ENCODE assay signal across 32 mouse cellular contexts in the genomic region with DNA sequence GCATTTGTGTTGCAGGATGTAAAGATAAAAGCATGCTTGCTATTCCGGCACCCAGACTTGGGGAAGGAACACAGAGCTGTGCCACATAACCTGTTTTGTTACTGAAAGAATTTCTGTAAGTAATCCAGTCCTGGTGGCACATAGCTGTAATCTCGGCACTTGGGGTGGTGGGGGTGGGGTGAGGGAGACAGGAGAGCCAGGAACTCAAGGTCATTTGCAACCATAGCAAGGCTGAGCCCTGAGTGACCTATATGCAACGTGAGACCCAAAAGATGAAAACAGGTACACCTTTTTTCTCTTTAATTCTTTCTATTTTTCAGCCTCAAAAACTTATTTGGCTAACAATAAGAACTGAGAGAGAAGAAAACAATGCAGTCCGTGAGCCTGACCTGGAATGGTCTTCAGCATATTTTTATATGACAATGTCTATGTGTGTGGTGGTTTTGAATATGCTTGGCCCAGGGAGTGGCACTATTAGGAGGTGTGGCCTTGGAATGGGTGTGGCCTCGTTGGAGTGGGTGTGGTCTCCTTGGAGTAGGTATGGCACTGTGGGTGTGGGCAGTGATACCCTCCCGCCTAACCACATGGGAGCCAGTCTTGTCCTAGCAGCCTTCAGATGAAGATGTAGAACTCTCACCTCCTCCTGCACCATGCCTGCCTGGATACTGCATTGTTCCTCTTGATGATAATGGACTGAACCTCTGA. TPM values are rescaled to one million over a fixed set of nuclear protein-coding genes. Genes with fewer than 3 reads are reported as not detected.
DNase-seq lines count a peak whose midpoint lies in the region; ATAC-seq lines count a peak whose summit lies in the region.
"Had no signal": no experiment of that assay in that cellular context is flagged by ENCODE, and none has a peak within 500 bp of the region (broad histone marks: within the 10 kb centered on the region; RNA-seq: fewer than 3 reads in every experiment).

No protein-coding gene starts in this region.

- H3K4me2 ChIP-seq in heart, embryonic 16.5 days (ENCODE audit: low read depth, low read length): no peak overlapping the region
- no peak overlapping the region for H3K4me2 ChIP-seq in midbrain, embryonic 11.5 days
- H3K4me2 ChIP-seq in midbrain, embryonic 16.5 days (ENCODE audit: low read length): no peak overlapping the region
- H3K4me2 ChIP-seq: embryonic facial prominence, embryonic 13.5 days; hindbrain, embryonic 15.5 days; neural tube, embryonic 12.5 days had no signal

- no peak for DNase-seq in heart, embryonic 10.5 days (ENCODE audit: low spot score)
- no peak for DNase-seq in heart, adult 11 months
- no peak for DNase-seq in heart, postnatal 14 days
- DNase-seq in midbrain, embryonic 11.5 days (ENCODE audit: low spot score, missing footprints): peak; percentile 45
- no peak for DNase-seq in T-cell, adult 2 months (ENCODE audit: low spot score)
- DNase-seq: adrenal gland, postnatal 25 days; cerebellum, adult 8-10 months; cerebellum, postnatal 36 days; embryo, embryonic 11 days; kidney, adult 2 months; midbrain, embryonic 14.5 days; retina, postnatal 1 day had no signal

- intact Hi-C loops in heart, postnatal 14 days (cut with DNase I): loop anchor here (5.0 kb wide), 2 partner anchors 88 to 163 kb away; no protein-coding TSS in a partner anchor

- no peak overlapping the region for H3K4me3 ChIP-seq in heart, embryonic 10.5 days
- H3K4me3 ChIP-seq in heart, embryonic 16.5 days (ENCODE audit: low read length): no peak overlapping the region
- H3K4me3 ChIP-seq in midbrain, embryonic 11.5 days (ENCODE audit: low read depth, low read length): no peak overlapping the region
- no peak overlapping the region for H3K4me3 ChIP-seq in midbrain, embryonic 16.5 days (ENCODE audit: low read depth, low read length)
- H3K4me3 ChIP-seq: embryonic facial prominence, embryonic 13.5 days; hindbrain, embryonic 15.5 days; megakaryocyte, embryonic 14.5 days; neural tube, embryonic 12.5 days had no signal

- H3K27ac ChIP-seq in heart, embryonic 10.5 days: peak overlapping the region; percentile 84; the same call in 1 of the 2 replicates
- H3K27ac ChIP-seq in heart, embryonic 16.5 days (ENCODE audit: low read length): peak overlapping the region; percentile 97
- no peak overlapping the region for H3K27ac ChIP-seq in midbrain, embryonic 11.5 days (ENCODE audit: low read depth, low read length)
- H3K27ac ChIP-seq in midbrain, embryonic 16.5 days (ENCODE audit: low read length): no peak overlapping the region
- H3K27ac ChIP-seq: embryonic facial prominence, embryonic 13.5 days; hindbrain, embryonic 15.5 days; kidney, postnatal 0 days; neural tube, embryonic 12.5 days had no signal

- 0 out of 2 replicates have a peak, but pooled peaks cover 13% of the 10 kb centered on the region for H3K27me3 ChIP-seq in heart, embryonic 10.5 days (ENCODE audit: insufficient read depth, poor library complexity, severe bottlenecking)
- H3K27me3 ChIP-seq in heart, embryonic 16.5 days (ENCODE audit: control insufficient read depth, insufficient read depth, low read length): no peaks in the 10 kb centered on the region
- no peaks in the 10 kb centered on the region; the same call in 1 of the 2 replicates for H3K27me3 ChIP-seq in midbrain, embryonic 11.5 days (ENCODE audit: control insufficient read depth, insufficient read depth, low read length)
- H3K27me3 ChIP-seq in midbrain, embryonic 16.5 days (ENCODE audit: control insufficient read depth, insufficient read depth, low read depth, low read length): no peaks in the 10 kb centered on the region
- H3K27me3 ChIP-seq: hindbrain, embryonic 15.5 days; neural tube, embryonic 12.5 days had no signal

- no peaks in the 10 kb centered on the region for H3K9me3 ChIP-seq in heart, embryonic 10.5 days
- no peaks in the 10 kb centered on the region for H3K9me3 ChIP-seq in heart, embryonic 16.5 days (replicated peaks; ENCODE audit: control insufficient read depth, low read length)
- no peaks in the 10 kb centered on the region for H3K9me3 ChIP-seq in midbrain, embryonic 11.5 days (ENCODE audit: control insufficient read depth, low read length)
- no peaks in the 10 kb centered on the region for H3K9me3 ChIP-seq in midbrain, embryonic 16.5 days (replicated peaks; ENCODE audit: control insufficient read depth, low read length, poor library complexity, severe bottlenecking)
- H3K9me3 ChIP-seq: embryonic facial prominence, embryonic 13.5 days; hindbrain, embryonic 15.5 days had no signal

- H3K9ac ChIP-seq in heart, embryonic 16.5 days (ENCODE audit: low read length): no peak overlapping the region
- H3K9ac ChIP-seq in midbrain, embryonic 11.5 days (ENCODE audit: low read length): no peak overlapping the region
- no peak overlapping the region for H3K9ac ChIP-seq in midbrain, embryonic 16.5 days (ENCODE audit: low read depth, low read length)
- H3K9ac ChIP-seq: embryonic facial prominence, embryonic 13.5 days; hindbrain, embryonic 15.5 days; neural tube, embryonic 12.5 days had no signal

- ATAC-seq in heart, embryonic 16.5 days (replicated peaks; ENCODE audit: extremely low read depth, insufficient read depth, low FRiP score): no peak
- no peak for ATAC-seq in midbrain, embryonic 11.5 days (ENCODE audit: low FRiP score)
- no peak for ATAC-seq in midbrain, embryonic 16.5 days
- ATAC-seq: forebrain, embryonic 14.5 days had no signal

- H3K36me3 ChIP-seq in heart, embryonic 10.5 days: no peaks in the 10 kb centered on the region
- no peaks in the 10 kb centered on the region for H3K36me3 ChIP-seq in heart, embryonic 16.5 days (ENCODE audit: control insufficient read depth, insufficient read depth)
- no peaks in the 10 kb centered on the region for H3K36me3 ChIP-seq in midbrain, embryonic 11.5 days (ENCODE audit: control insufficient read depth, insufficient read depth, low read length)
- H3K36me3 ChIP-seq in midbrain, embryonic 16.5 days (ENCODE audit: control insufficient read depth, insufficient read depth, low read length): no peaks in the 10 kb centered on the region
- H3K36me3 ChIP-seq: embryonic facial prominence, embryonic 13.5 days; hindbrain, embryonic 15.5 days; neural tube, embryonic 12.5 days had no signal

- 61% methylated on average over 6 of the region's 6 CpGs for WGBS in heart, embryonic 10.5 days
- WGBS in heart, embryonic 16.5 days: 50% methylated on average over 6 of the region's 6 CpGs
- 71% methylated on average over 6 of the region's 6 CpGs for WGBS in midbrain, embryonic 11.5 days
- WGBS in midbrain, embryonic 16.5 days: 74% methylated on average over 6 of the region's 6 CpGs

- H3K4me1 ChIP-seq in heart, embryonic 10.5 days: peaks cover 52% of the 10 kb centered on the region
- peaks cover 40% of the 10 kb centered on the region for H3K4me1 ChIP-seq in heart, embryonic 16.5 days (ENCODE audit: control insufficient read depth, insufficient read depth, low read length)
- peaks cover 5% of the 10 kb centered on the region; the same call in 1 of the 2 replicates for H3K4me1 ChIP-seq in midbrain, embryonic 11.5 days (ENCODE audit: control insufficient read depth, insufficient read depth, low read length)
- peaks cover 4% of the 10 kb centered on the region; the same call in 1 of the 2 replicates for H3K4me1 ChIP-seq in midbrain, embryonic 16.5 days (ENCODE audit: control insufficient read depth, insufficient read depth, low read length)

RNA-seq across cellular contexts. Expression of gene 1700016D06Rik, which starts 4.0 kb away (rescaled TPM):
- polyA plus RNA-seq in heart, embryonic 10.5 days (2016; fragmentation: Nextera tagmentation; extraction: Ambion mirVana): not detected in 2 replicates
- not detected in 2 replicates for polyA plus RNA-seq in heart, embryonic 16.5 days (2015; fragmentation: Nextera tagmentation; extraction: Ambion mirVana)
- total RNA-seq in heart, postnatal 14 days (2021): not detected
- polyA plus RNA-seq in midbrain, embryonic 11.5 days (2014; fragmentation: Nextera tagmentation; extraction: Ambion mirVana): not detected in 2 replicates
- polyA plus RNA-seq in midbrain, embryonic 16.5 days (2015; fragmentation: Nextera tagmentation; extraction: Ambion mirVana): not detected in 2 replicates
- total RNA-seq: adrenal gland, postnatal 25 days; gastrocnemius, postnatal 10 days; hematopoietic stem cell, adult 5-6 weeks; left cerebral cortex, adult 18-20 months; left cerebral cortex, postnatal 36 days had no signal
- polyA plus RNA-seq: brain, embryonic 14.5 days; embryonic facial prominence, embryonic 13.5 days; forebrain, embryonic 14.5 days; frontal cortex, adult 2 months; hindbrain, embryonic 15.5 days; intestine, embryonic 14.5 days; kidney, adult 2 months; kidney, postnatal 0 days; large intestine, adult 2 months; limb, embryonic 14.5 days; liver, embryonic 16.5 days; midbrain, embryonic 14.5 days; neural tube, embryonic 12.5 days; spleen, adult 2 months; urinary bladder, adult 2 months had no signal

RNA-seq across cellular contexts. Expression of gene Arhgef7, which starts 22.7 kb away (rescaled TPM):
- polyA plus RNA-seq in heart, embryonic 10.5 days (2016; fragmentation: Nextera tagmentation; extraction: Ambion mirVana): 47.5 and 61.3 TPM in 2 replicates
- polyA plus RNA-seq in heart, embryonic 16.5 days (2015; fragmentation: Nextera tagmentation; extraction: Ambion mirVana): 54.1 and 59.6 TPM in 2 replicates
- total RNA-seq in heart, postnatal 14 days (2021): 100 to 1,000 TPM; 139 to 157 TPM
- 51.4 and 56.8 TPM in 2 replicates for polyA plus RNA-seq in midbrain, embryonic 11.5 days (2014; fragmentation: Nextera tagmentation; extraction: Ambion mirVana)
- polyA plus RNA-seq in midbrain, embryonic 16.5 days (2015; fragmentation: Nextera tagmentation; extraction: Ambion mirVana): 65.6 and 67.2 TPM in 2 replicates

Comparison
In these comparisons a context has a peak if more than half of its experiments do, and no peak if none do; other contexts are left out.
1. H3K27ac ChIP-seq: peak in heart, embryonic 10.5 days (single experiment) and heart, embryonic 16.5 days (single experiment); none in midbrain, embryonic 11.5 days (single experiment) and midbrain, embryonic 16.5 days (single experiment).